Mouse (Mus musculus): ENCODE data around the gene Abcc12. TPM values are rescaled to one million over a fixed set of nuclear protein-coding genes. Genes with fewer than 3 reads are reported as not detected.

Gene Abcc12
- total RNA-seq, 1 experiment from 2014 or later: 0.12 TPM

DNA sequence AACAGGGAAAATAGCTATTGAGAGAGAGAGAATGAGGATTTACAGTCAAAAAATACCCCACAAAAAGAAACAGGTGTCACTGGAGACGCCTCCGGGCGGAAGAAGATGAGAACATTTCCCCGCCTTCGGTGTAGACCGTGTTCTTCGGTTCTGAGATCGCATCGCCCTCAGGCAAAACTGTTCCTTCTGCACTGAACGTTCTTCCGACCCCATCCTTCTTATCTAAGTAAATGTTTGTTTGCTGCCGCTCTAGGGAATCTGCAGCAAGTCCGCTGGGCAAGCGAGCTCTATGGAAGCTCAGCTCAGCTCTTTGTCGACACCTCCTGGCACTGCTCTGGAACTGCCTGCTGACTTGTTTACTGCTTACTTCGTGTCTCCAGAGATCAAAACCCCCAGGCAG, 5.0 kb upstream of the Abcc12 start:
- peak; percentile 89 for ATAC-seq (ENCODE audit: extremely low read depth, insufficient number of reproducible peaks, low FRiP score, poor library complexity, severe bottlenecking)

DNA sequence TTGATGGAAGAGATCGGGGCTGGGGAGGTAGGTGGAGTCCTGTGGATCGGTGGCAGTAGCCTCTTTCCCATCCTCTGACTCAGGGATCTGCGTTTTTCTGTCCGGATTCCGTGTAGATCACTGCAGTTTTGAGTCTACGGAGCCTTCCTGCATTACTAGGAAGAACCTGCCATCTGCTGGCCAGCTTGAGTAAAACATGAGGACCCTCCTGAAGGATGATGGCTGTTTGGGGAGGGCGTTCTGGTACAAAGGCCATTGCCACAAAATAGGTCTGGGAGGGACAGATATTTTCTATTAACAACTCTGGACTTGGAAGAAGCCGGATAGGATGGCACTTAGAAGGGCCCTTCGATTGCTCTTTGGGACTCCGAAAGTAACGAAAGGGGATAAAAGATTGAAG, 4.6 kb upstream of the Abcc12 start:
- peak; percentile 77 for ATAC-seq (ENCODE audit: extremely low read depth, insufficient number of reproducible peaks, low FRiP score, poor library complexity, severe bottlenecking)

DNA sequence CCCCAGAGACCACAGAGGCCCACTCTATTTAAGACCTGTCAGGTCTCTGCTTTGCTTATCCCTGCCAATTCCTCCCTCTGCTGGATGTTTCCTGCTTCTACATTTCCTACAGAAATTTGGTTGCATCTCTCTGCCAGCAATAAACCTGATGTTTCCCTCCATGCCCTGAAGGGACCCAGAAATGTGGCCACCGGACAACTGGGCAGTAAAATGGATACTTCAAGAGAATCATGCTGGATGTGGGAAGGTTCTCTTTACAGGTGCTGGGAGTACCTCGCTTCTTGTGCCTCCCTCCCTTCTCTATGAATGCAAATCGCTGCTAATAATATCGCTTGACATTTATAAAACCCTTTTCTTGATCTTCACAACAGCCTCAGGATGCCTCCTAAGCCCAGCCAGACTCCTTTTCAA, 1.4 kb upstream of the Abcc12 start:
- ATAC-seq (ENCODE audit: extremely low read depth, insufficient number of reproducible peaks, low FRiP score, poor library complexity, severe bottlenecking): no peak

DNA sequence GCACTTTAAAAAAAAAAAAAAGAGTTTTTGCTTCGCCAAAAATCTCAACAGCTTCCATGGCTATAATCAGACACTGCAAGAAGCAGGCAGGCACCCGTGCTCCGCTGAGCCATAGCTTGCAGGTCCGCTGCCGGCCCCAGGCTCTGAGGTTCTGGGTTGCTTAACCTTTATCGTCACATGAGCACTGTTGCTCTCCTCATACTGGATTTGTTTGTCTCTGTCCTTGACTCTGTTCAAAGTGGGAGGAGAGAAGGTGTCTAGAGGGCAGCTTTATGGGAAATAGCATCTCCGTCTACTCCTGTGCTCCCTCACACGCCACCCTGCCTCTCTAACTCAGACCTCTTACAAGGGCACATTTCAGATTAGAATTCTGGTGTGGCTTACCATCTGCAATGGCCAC, 1.8 kb downstream of the Abcc12 start:
- no peak for ATAC-seq (ENCODE audit: extremely low read depth, insufficient number of reproducible peaks, low FRiP score, poor library complexity, severe bottlenecking)

DNA sequence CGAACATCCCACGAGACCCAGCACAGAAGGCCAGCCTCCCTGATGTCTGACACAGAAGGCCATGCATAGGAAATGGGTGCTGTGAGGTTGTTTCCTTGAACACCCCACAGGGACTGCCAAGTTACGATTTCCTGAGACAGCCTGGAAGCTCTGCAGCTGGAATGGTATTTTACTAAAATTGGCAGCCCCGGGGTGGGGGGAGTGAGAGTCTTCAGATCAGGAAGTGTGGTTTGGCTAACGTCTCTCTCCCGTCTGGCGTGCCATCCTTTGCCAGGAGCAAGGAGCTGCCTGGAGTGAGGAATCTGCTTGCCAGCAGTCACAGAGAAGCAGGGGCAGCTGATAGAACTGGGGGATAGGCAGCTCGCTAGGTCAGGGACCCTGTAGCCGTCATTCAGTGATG, 2.4 kb downstream of the Abcc12 start:
- no peak for ATAC-seq (ENCODE audit: extremely low read depth, insufficient number of reproducible peaks, low FRiP score, poor library complexity, severe bottlenecking)

DNA sequence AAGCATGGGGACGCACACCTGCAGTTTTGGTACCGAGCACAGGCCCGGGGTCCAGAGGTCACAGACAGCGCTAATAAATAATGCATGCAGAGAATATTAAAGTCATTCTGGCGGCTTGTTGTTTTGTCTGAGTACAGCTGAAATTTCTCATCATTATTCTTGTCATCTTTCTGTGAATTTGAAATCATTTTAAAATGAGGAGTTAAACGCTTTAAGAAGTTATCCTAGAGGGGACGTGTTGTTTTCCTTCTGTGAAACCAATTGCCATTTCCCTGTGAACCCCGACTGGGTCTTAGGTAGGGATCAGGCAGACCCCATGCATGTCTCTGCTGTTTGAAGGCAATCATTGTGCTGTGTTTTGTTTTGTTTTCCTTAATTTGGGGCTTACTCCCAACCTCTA, 2.9 kb downstream of the Abcc12 start:
- ATAC-seq (ENCODE audit: extremely low read depth, insufficient number of reproducible peaks, low FRiP score, poor library complexity, severe bottlenecking): no peak

DNA sequence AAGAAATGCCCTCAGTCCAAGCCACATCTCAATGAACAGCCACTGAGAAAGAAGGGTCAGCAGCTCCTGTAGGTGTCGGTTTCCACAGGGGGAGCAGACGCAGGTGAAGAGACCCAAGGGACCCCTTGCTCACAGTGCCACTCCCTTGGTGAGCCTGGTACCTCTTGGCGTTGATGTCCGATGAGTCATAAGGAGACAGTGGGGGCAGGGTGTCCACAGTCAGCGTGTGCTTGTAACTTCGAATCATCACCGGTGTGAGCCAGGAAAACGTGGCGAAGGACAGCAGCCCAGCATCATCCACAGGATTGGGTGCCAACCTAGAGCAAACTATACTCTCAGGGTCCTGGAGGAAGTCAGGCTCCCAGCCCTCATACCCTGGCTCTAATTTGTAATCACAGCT, 16.8 kb downstream of the Abcc12 start:
- no peak for ATAC-seq (ENCODE audit: extremely low read depth, insufficient number of reproducible peaks, low FRiP score, poor library complexity, severe bottlenecking)

DNA sequence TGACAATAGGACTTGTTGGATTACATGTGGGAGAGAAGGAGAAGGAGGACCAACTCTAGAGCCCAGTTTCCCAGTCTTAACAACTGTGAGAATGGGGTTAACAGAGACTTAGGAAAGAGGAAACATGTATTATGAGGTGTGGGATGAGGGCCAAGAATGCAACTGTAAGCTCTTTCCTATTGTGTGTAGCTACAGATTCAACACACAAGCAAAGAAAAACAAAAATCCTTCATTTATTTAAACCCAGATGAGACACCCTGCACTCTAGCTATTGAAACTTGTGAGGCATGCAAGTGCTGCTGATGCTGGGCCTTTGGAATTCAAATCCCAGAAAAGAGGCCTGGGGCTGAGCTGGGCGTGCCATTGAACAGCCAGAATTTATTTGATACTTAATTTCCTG, 18.7 kb downstream of the Abcc12 start:
- no peak for ATAC-seq (ENCODE audit: extremely low read depth, insufficient number of reproducible peaks, low FRiP score, poor library complexity, severe bottlenecking)

DNA sequence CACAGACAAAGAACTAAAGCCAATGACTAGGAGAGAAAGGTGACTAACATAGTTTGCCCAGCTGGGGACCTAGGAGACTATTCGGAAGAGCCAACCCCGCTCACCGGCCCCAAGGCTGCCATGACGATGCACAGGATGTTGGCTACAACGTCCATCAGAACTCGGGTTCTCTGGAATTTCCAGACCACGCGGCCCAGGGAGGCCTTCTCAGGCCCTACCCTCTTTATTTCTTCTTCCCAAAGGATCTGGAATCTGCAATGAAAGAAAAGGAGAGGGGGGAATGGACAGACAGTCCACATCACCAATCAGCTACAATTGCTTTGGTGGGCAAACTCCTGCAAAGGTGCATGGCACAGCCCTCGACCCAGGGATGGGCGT, 19.8 kb downstream of the Abcc12 start:
- ATAC-seq (ENCODE audit: extremely low read depth, insufficient number of reproducible peaks, low FRiP score, poor library complexity, severe bottlenecking): no peak

DNA sequence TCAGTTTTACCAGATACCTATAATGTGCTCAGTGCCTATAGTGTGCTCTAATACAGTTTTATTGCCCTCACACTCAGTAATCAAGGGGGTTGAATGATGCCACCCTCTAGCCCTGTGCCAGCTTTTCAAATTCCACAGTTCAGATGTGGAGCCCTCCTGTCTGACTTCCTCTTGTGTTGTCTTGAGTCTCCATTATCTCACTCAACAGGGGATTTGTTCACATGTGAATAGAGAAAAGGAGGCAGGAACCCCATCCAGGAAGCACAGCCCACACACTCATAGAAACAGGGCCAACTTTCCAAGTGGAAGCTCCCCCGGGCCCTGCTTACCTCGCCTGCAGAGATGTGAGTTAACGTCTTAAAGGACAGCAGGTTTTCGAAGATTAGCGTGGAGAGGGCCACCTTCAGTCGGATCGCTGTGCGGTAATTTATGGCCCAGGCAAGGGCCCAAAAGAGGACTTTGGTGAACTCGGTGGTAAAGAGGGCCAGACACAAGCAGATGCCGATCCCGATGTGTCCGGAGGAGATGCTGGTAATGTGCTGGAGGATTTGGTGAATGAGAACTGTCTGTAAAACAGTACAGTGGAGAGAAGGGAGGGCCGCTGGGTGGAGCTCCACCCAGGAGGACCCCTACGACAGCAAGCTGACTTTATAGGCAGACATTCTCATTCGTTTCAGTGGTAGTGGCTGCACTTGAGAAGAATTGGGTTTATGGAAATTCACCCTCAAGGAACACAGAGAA, 20.4 kb downstream of the Abcc12 start:
- ATAC-seq (ENCODE audit: extremely low read depth, insufficient number of reproducible peaks, low FRiP score, poor library complexity, severe bottlenecking): no peak

DNA sequence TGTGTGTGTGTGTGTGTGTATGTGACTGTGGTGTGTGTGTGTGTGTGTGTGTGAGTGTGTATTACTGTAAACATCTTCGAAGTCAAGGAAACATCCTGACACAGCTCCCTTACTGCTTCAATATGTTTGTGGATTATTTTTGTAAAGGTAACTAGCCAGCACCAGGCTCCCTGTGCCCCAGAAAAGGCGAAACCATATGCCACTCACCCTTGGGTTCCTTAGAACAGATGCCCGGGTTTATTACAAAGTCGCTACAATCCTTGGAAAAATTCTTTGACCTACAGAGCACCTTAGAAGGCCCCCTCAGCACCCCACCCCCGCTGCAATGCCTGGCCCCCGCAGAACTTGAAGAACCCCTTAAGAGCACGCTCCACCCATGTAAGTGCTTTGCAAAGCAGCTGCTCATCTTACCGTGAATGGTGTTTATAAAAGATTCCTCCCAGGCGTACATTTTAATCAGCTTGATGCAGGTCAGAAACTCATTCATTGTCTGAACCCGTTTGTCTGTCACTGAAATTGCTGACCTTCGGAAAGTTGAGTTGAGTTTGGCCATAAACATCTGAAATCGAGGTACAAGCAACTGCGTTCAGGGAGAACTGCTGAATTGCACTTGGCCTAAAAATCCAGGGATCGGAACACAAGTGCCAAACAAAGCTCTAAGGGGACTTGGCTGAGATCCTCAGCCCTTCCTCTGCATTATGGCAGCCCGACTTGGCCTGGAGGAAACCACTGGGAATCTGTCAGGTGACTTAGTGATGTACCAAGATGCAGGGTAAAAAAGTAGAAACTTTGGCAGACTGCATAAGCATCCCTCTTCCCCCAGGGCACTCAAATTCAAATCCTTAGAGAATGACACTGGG, 23.1 kb downstream of the Abcc12 start:
- ATAC-seq (ENCODE audit: extremely low read depth, insufficient number of reproducible peaks, low FRiP score, poor library complexity, severe bottlenecking): no peak

DNA sequence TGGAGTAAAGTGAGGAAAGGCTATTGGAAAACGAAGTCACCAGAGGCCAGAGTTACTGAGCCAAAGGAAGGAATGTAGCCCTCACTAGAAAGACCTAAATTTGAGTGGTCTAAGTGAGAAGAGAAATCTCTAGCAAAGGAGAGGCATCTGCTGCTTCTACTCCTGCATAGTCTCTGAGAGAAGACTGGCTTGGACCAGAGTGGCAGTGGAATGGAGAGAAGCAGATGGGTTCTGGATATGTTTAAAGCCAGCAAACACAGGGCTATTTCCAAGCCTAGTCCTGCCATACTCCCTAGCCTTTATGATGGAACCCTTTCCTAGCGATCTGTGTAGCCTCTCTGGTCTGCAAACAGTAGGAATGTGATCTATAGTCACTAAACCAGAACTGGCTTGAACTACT, 24.9 kb downstream of the Abcc12 start:
- ATAC-seq (ENCODE audit: extremely low read depth, insufficient number of reproducible peaks, low FRiP score, poor library complexity, severe bottlenecking): no peak

DNA sequence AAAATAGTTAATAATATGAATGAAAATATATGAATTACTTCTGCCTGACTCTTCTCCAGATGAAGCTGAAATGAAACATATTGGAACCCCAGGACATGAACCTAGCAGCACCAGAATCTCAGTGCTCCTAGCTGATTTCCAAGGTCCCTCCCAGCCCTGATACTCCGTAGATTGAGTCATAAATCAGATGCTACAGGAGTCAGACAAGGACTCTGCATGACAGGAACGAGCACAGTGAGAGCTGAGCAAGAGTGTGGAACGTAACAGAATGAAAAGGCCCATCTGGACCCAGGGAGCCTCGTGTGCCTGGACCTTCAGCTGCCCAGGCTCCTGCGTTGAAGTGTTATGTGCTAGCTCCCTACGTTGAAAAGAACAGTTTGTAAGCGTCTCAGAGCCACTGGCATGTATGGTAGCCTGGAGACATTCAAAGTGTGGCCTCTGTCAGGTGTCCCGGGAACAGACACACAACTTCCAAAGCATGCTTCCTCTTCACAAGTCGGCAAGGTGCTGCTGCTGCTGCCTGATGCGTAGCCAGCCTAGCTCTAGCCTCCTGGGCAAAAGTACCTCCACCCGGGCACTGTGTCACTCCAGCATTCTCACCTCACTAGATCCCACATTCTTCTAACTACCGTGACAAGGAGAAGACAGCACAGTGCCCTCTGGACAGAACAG, 26.1 kb downstream of the Abcc12 start:
- no peak for ATAC-seq (ENCODE audit: extremely low read depth, insufficient number of reproducible peaks, low FRiP score, poor library complexity, severe bottlenecking)

DNA sequence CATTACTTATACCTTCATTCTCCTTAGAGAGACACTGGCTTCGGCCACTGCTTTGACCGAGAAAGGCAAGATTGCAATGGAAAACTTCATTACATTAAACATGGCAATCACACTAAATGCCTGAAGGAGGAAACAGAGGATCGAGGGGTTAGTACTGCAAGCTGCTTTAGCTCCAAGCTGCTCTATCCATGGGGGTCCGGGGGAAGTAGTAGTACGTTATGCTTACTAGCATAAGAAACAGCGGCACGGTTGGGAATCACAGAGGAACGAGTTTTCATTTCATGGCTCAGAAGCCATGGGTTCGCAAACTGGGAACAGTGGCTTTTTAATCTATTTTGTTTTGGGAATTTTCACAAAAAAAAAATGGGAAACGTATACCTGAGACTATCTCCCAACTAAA, 30.0 kb downstream of the Abcc12 start:
- ATAC-seq (ENCODE audit: extremely low read depth, insufficient number of reproducible peaks, low FRiP score, poor library complexity, severe bottlenecking): no peak

DNA sequence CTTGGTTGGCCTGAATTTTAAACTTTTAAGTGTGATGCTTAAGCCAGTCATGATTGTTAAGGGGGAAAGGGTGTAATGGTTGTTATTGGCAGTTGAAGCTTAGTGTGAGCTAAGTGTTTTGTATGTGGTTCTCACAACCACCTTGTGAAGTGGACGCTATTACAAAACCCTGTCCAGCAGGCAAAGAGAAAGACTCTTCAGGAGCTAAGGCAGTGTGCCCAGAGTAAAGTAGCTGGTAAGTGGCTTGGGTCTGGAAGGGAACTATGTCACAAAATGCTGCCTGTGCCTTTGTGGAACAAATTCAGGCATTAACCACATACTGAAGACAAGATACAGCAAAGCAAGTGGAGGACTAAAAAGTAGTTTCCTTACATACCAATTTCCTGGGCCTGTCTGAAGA, 34.5 kb downstream of the Abcc12 start:
- no peak for ATAC-seq (ENCODE audit: extremely low read depth, insufficient number of reproducible peaks, low FRiP score, poor library complexity, severe bottlenecking)

DNA sequence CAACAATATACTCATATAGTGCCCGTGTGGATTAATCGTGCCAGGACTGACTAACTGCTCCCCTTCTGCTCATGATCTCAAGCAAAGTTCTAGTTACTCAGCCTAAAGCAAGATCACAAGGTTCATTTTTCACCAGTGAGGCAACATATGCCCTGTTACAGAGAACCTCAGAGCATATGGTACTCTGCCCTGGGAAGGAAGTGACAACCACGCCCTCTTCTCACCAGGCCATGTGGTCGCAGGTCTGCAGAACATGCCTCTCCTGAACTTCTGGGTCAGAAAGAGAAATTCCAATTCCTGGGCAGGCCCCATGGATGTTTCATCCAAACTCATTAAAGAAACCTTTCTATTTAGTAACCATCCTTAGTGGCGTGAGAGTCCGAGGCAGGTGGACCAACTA, 39.6 kb downstream of the Abcc12 start:
- no peak for ATAC-seq (ENCODE audit: extremely low read depth, insufficient number of reproducible peaks, low FRiP score, poor library complexity, severe bottlenecking)

DNA sequence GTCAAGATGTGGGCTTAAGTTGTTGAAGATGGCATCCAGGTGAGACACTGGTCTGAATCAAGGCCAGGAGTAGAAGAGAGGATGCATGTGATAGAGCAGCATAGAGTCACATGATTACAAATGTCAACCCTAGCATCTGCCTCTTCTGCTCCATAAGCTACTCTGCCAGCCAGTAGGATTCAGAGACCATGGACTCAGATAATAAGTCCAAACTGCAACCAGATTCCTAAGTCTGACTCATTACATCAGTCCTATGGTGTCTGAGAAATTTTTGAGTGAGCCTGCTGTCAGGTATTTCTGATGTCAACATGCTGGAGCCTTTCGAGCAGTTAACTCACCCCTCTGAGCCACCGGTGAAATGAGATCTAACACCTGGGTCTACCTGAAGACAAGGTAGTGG, 40.1 kb downstream of the Abcc12 start:
- no peak for ATAC-seq (ENCODE audit: extremely low read depth, insufficient number of reproducible peaks, low FRiP score, poor library complexity, severe bottlenecking)

DNA sequence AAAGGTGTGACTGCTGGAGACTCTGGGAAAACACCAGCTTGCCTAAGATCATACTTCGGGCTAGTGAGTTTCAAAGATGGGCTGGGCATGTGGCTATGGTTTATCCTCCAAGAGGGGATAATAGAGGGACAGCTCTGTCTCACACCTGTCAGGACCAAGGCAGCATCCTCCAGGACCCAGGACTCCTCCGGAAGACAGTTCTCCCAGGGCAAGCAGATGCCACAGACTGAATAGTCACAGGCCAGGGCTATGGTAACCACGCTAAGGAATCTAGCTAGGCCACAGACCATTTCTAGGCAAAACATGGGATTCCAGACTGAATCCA, 43.9 kb downstream of the Abcc12 start:
- ATAC-seq (ENCODE audit: extremely low read depth, insufficient number of reproducible peaks, low FRiP score, poor library complexity, severe bottlenecking): no peak

DNA sequence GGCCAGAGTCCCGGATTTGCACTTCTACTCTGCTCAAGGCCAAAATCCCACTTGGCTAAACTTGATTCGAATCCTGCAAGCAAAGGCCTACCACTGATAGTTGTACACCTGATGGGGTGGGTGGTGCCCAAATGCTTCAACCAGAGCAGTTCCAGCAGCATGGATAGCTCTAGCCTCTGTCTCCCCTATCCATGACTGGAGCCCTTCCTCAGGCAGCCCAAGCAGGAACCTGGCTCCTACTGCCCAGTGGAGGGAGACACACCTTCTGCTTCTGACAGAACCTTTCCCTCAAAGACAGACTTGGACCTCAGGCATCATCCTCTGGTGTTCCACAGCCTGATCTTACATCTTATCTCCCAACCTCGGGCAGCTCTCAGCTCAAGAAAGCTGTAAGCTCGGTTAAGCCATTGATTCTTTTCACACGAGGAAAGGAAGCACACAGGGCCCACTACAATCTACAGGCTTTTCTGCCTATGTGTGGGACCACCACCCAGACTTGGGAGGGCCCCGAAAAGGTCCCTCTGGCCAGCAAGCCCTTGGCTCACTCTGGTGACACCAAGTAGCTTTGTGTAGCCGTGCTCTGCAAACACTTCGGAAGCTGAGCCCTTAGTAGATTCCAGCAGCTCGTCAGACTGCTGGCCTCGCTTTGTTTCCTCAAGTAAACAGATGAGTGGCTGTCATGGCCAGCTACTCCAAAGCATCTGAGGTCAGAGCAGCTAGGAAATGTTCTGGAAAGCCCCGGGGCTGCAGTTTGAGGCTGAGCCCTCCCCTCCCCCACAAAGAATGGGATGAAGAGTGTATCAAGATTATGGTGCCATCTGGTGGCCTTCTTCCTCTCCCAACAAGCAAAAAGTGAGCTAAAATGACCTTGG, 44.5 kb downstream of the Abcc12 start:
- no peak for ATAC-seq (ENCODE audit: extremely low read depth, insufficient number of reproducible peaks, low FRiP score, poor library complexity, severe bottlenecking)
